Mouse (Mus musculus): Measurements from ENCODE around the gene Nhsl1.

DNA sequence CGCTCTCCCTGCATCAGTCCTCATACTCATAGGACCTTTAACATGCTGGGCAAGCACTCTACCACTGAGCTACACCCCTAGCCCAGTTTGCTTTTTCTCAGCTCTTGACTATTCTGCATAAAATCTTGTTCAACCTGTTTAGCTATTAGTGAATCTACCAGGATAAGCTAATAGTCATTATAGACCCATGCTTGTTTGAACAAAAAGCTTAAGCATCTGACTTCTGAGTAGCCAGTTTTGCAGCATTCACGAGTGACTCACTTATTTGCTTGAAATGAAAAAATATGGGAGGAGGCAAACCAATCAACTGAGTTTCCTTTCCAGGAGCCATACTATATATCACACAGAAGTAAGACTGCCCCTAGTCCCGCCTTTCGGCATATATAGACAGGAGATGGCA lies 32.0 kb downstream of the Nhsl1 start:
- TF ChIP-seq CTCF (IDR thresholded peaks at IDR 0.05; ENCODE audit: borderline replicate concordance, insufficient read depth, low read depth, low read length) = no peak
- no peak for TF ChIP-seq POLR2A (IDR thresholded peaks at IDR 0.05; ENCODE audit: borderline replicate concordance, insufficient read depth, low read length)

All from cerebellum, adult 2 months (tissue).